Mouse (Mus musculus): Measurements from ENCODE around the gene Kifc1.

DNA sequence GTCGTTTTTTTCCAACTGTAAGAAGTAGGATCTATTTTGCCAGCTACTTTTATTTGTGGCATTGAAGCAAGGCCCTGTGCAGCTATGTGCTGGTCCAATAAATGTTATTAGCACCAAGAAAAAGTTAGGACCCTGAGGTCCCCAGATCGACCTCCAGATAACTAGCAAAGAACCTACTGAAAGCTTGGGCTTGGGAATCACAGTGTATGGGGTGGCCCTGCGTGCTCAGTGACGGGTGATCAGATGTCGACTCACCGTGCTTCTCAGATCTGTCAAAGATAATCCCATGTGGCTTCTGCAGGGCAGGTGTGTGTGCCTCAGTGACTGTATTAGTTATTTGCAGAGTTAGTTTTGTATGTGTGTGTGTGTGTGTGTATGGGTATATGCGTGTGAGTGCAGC is 30.9 kb upstream of the Kifc1 start:
- no peak for TF ChIP-seq CTCF (IDR thresholded peaks at IDR 0.05; ENCODE audit: low read depth, low read length)
- no peak for TF ChIP-seq POLR2A (IDR thresholded peaks at IDR 0.05; ENCODE audit: extremely low read depth, insufficient read depth, low read length)
